Mouse (Mus musculus): ENCODE data around the gene Tspan33. TPM values are rescaled to one million over a fixed set of nuclear protein-coding genes. Genes with fewer than 3 reads are reported as not detected.

Gene Tspan33
- polyA plus RNA-seq, 1 experiment from 2014 or later = 4.0 TPM

GRCm38 (mm10) chr6:29704143-29704542, 10.1 kb downstream of the Tspan33 start:
- DNase-seq (ENCODE audit: low spot score) = no peak
- Histone ChIP-seq H3K36me3 (ENCODE audit: insufficient read depth, low read length) (no peaks in the 10 kb centered on the region), H3K27ac (ENCODE audit: low read length) (no peak overlapping the region), H3K27me3 (replicated peaks; ENCODE audit: insufficient read depth, low read length) (no peaks in the 10 kb centered on the region), H3K4me3 (ENCODE audit: low read depth, low read length) (no peak overlapping the region), H3K4me2 (replicated peaks; ENCODE audit: low read depth, low read length) (no peak overlapping the region), H3K9ac (replicated peaks; ENCODE audit: low read depth) (no peak overlapping the region), H3K9me3 (ENCODE audit: low read length) (no peaks in the 10 kb centered on the region), H3K4me1 (ENCODE audit: insufficient read depth, low read depth, low read length) (no peaks in the 10 kb centered on the region)
- 80% methylated on average over 5 of the region's 5 CpGs for WGBS
- no peak for ATAC-seq
- TF ChIP-seq EP300 (IDR thresholded peaks at IDR 0.05) = no peak
- TF ChIP-seq CTCF (IDR thresholded peaks at IDR 0.05) = no peak

GRCm38 (mm10) chr6:29707902-29708301, 13.9 kb downstream of the Tspan33 start:
- Histone ChIP-seq H3K4me2 (replicated peaks; ENCODE audit: low read depth, low read length) (no peak overlapping the region), H3K27ac (ENCODE audit: low read length) (no peak overlapping the region), H3K36me3 (ENCODE audit: insufficient read depth, low read length) (no peaks in the 10 kb centered on the region), H3K4me1 (ENCODE audit: insufficient read depth, low read depth, low read length) (no peaks in the 10 kb centered on the region), H3K9me3 (ENCODE audit: low read length) (no peaks in the 10 kb centered on the region), H3K27me3 (replicated peaks; ENCODE audit: insufficient read depth, low read length) (no peaks in the 10 kb centered on the region), H3K9ac (replicated peaks; ENCODE audit: low read depth) (no peak overlapping the region), H3K4me3 (ENCODE audit: low read depth, low read length) (no peak overlapping the region)
- WGBS = 13% methylated on average over 2 of the region's 2 CpGs
- TF ChIP-seq CTCF (IDR thresholded peaks at IDR 0.05) = no peak
- TF ChIP-seq EP300 (IDR thresholded peaks at IDR 0.05) = no peak
- ATAC-seq (no peak), DNase-seq (ENCODE audit: low spot score) (no peak)

GRCm38 (mm10) chr6:29711318-29711717, 17.3 kb downstream of the Tspan33 start:
- Histone ChIP-seq H3K36me3 (ENCODE audit: insufficient read depth, low read length) (no peaks in the 10 kb centered on the region), H3K27me3 (replicated peaks; ENCODE audit: insufficient read depth, low read length) (no peaks in the 10 kb centered on the region), H3K4me3 (ENCODE audit: low read depth, low read length) (no peak overlapping the region), H3K27ac (ENCODE audit: low read length) (no peak overlapping the region), H3K4me2 (replicated peaks; ENCODE audit: low read depth, low read length) (no peak overlapping the region), H3K9me3 (ENCODE audit: low read length) (no peaks in the 10 kb centered on the region), H3K4me1 (ENCODE audit: insufficient read depth, low read depth, low read length) (no peaks in the 10 kb centered on the region), H3K9ac (replicated peaks; ENCODE audit: low read depth) (no peak overlapping the region)
- no peak for ATAC-seq
- TF ChIP-seq CTCF (IDR thresholded peaks at IDR 0.05) (no peak), EP300 (IDR thresholded peaks at IDR 0.05) (no peak)
- WGBS = 58% methylated on average over 3 of the region's 3 CpGs
- DNase-seq (ENCODE audit: low spot score) = no peak

- Histone ChIP-seq H3K4me2 (replicated peaks; ENCODE audit: low read depth, low read length) (no peak overlapping the region), H3K4me1 (ENCODE audit: insufficient read depth, low read depth, low read length) (no peaks in the 10 kb centered on the region), H3K36me3 (ENCODE audit: insufficient read depth, low read length) (no peaks in the 10 kb centered on the region), H3K9ac (replicated peaks; ENCODE audit: low read depth) (no peak overlapping the region), H3K27me3 (replicated peaks; ENCODE audit: insufficient read depth, low read length) (no peaks in the 10 kb centered on the region), H3K27ac (ENCODE audit: low read length) (no peak overlapping the region), H3K4me3 (ENCODE audit: low read depth, low read length) (no peak overlapping the region), H3K9me3 (ENCODE audit: low read length) (no peaks in the 10 kb centered on the region)
- ATAC-seq = 0 out of 2 replicates have a peak, but pooled peaks have one; percentile 32
- peak; percentile 86 for DNase-seq (ENCODE audit: low spot score)
- TF ChIP-seq EP300 (IDR thresholded peaks at IDR 0.05) = no peak
- TF ChIP-seq CTCF (IDR thresholded peaks at IDR 0.05) = peak; percentile 91
- 30% methylated on average over 3 of the region's 3 CpGs for WGBS
Observed at GRCm38 (mm10) chr6:29712011-29712584, 18.1 kb downstream of the Tspan33 start.

GRCm38 (mm10) chr6:29716624-29717365, 22.8 kb downstream of the Tspan33 start:
- Histone ChIP-seq H3K9me3 (ENCODE audit: low read length) (no peaks in the 10 kb centered on the region), H3K4me2 (replicated peaks; ENCODE audit: low read depth, low read length) (no peak overlapping the region), H3K4me3 (ENCODE audit: low read depth, low read length) (no peak overlapping the region), H3K27ac (ENCODE audit: low read length) (no peak overlapping the region), H3K4me1 (ENCODE audit: insufficient read depth, low read depth, low read length) (no peaks in the 10 kb centered on the region; the same call in 1 of the 2 replicates), H3K9ac (replicated peaks; ENCODE audit: low read depth) (no peak overlapping the region), H3K36me3 (ENCODE audit: insufficient read depth, low read length) (no peaks in the 10 kb centered on the region), H3K27me3 (replicated peaks; ENCODE audit: insufficient read depth, low read length) (peaks cover 3% of the 10 kb centered on the region; the same call in 1 of the 2 replicates)
- no peak for TF ChIP-seq CTCF (IDR thresholded peaks at IDR 0.05)
- TF ChIP-seq EP300 (IDR thresholded peaks at IDR 0.05) = no peak
- 51% methylated on average over 10 of the region's 10 CpGs for WGBS
- DNase-seq (ENCODE audit: low spot score) (no peak), ATAC-seq (no peak)

GRCm38 (mm10) chr6:29717541-29717940, 23.5 kb downstream of the Tspan33 start:
- no peak overlapping the region for H3K27ac ChIP-seq (ENCODE audit: low read length)
- 0 out of 2 replicates have a peak overlapping the region, but pooled peaks have one; percentile 19 for H3K4me2 ChIP-seq (replicated peaks; ENCODE audit: low read depth, low read length)
- whole genome bisulfite sequencing = 56% methylated on average over 10 of the region's 10 CpGs
- TF ChIP-seq CTCF (IDR thresholded peaks at IDR 0.05) = no peak
- no peaks in the 10 kb centered on the region; the same call in 1 of the 2 replicates for H3K4me1 ChIP-seq (ENCODE audit: insufficient read depth, low read depth, low read length)
- H3K9me3 ChIP-seq (ENCODE audit: low read length) = no peaks in the 10 kb centered on the region
- no peak overlapping the region for H3K9ac ChIP-seq (replicated peaks; ENCODE audit: low read depth)
- H3K4me3 ChIP-seq (ENCODE audit: low read depth, low read length) = no peak overlapping the region
- H3K27me3 ChIP-seq (replicated peaks; ENCODE audit: insufficient read depth, low read length) = peaks cover 3% of the 10 kb centered on the region; the same call in 1 of the 2 replicates
- ATAC-seq (no peak), DNase-seq (ENCODE audit: low spot score) (no peak)
- H3K36me3 ChIP-seq (ENCODE audit: insufficient read depth, low read length) = no peaks in the 10 kb centered on the region

Measured in lung, postnatal 0 days (tissue).